Mouse (Mus musculus): ENCODE results near the gene Aff3. TPM values are rescaled to one million over a fixed set of nuclear protein-coding genes. Genes with fewer than 3 reads are reported as not detected.

Gene Aff3
- polyA plus RNA-seq, 1 experiment from 2014 or later, result 2.1 TPM

GRCm38 (mm10) chr1:38130715-38131483 lies 533.9 kb downstream of the Aff3 start:
- Histone ChIP-seq H3K27ac (ENCODE audit: low read depth, low read length) (no peak overlapping the region), H3K4me3 (ENCODE audit: low read depth, low read length) (no peak overlapping the region), H3K9me3 (ENCODE audit: control insufficient read depth) (no peaks in the 10 kb centered on the region), H3K9ac (ENCODE audit: low read depth, low read length) (no peak overlapping the region), H3K4me1 (replicated peaks; ENCODE audit: control insufficient read depth, insufficient read depth, low read length) (no peaks in the 10 kb centered on the region; the same call in 1 of the 2 replicates), H3K4me2 (replicated peaks; ENCODE audit: low read depth) (no peak overlapping the region), H3K27me3 (replicated peaks; ENCODE audit: control insufficient read depth, insufficient read depth, low read length) (no peaks in the 10 kb centered on the region), H3K36me3 (ENCODE audit: control insufficient read depth, insufficient read depth) (no peaks in the 10 kb centered on the region)
- no peak for ATAC-seq
- 59% methylated on average over 10 of the region's 10 CpGs for WGBS
- TF ChIP-seq CTCF (IDR thresholded peaks at IDR 0.05; ENCODE audit: low read depth), result no peak

- Histone ChIP-seq H3K9me3 (ENCODE audit: control insufficient read depth) (no peaks in the 10 kb centered on the region), H3K4me2 (replicated peaks; ENCODE audit: low read depth) (peak within 1 kb of the TSS; percentile 86), H3K27me3 (replicated peaks; ENCODE audit: control insufficient read depth, insufficient read depth, low read length) (no peaks in the 10 kb centered on the region), H3K4me3 (ENCODE audit: low read depth, low read length) (peak within 1 kb of the TSS; percentile 87), H3K4me1 (replicated peaks; ENCODE audit: control insufficient read depth, insufficient read depth, low read length) (no peaks in the 10 kb centered on the region; the same call in 1 of the 2 replicates), H3K36me3 (ENCODE audit: control insufficient read depth, insufficient read depth) (no peaks in the 10 kb centered on the region), H3K27ac (ENCODE audit: low read depth, low read length) (peak within 1 kb of the TSS; percentile 92), H3K9ac (ENCODE audit: low read depth, low read length) (peak within 1 kb of the TSS; percentile 88)
- ATAC-seq, result peak; percentile 95
- TF ChIP-seq CTCF (IDR thresholded peaks at IDR 0.05; ENCODE audit: low read depth), result peak; percentile 96
- under 1% methylated on average over 75 of the region's 122 CpGs for WGBS
Observed at GRCm38 (mm10) chr1:38129501-38130267, 535.1 kb downstream of the Aff3 start, which contains the start of gene Rev1. TSS of gene Rev1 (minus strand) at chr1:38129801.

GRCm38 (mm10) chr1:38128919-38129436 lies 535.8 kb downstream of the Aff3 start:
- peak; percentile 14 for ATAC-seq
- under 1% methylated on average over 33 of the region's 68 CpGs for WGBS

More at GRCm38 (mm10) chr1:38128919-38129436, 535.8 kb downstream of the Aff3 start:
- Histone ChIP-seq H3K9ac (ENCODE audit: low read depth, low read length) (peak overlapping the region; percentile 88), H3K9me3 (ENCODE audit: control insufficient read depth) (no peaks in the 10 kb centered on the region), H3K27ac (ENCODE audit: low read depth, low read length) (peak overlapping the region; percentile 92), H3K27me3 (replicated peaks; ENCODE audit: control insufficient read depth, insufficient read depth, low read length) (no peaks in the 10 kb centered on the region), H3K4me3 (ENCODE audit: low read depth, low read length) (peak overlapping the region; percentile 87), H3K36me3 (ENCODE audit: control insufficient read depth, insufficient read depth) (no peaks in the 10 kb centered on the region), H3K4me1 (replicated peaks; ENCODE audit: control insufficient read depth, insufficient read depth, low read length) (peaks cover 4% of the 10 kb centered on the region; the same call in 1 of the 2 replicates), H3K4me2 (replicated peaks; ENCODE audit: low read depth) (peak overlapping the region; percentile 86)
- peak; percentile 13; the same call in 1 of the 2 replicates for TF ChIP-seq CTCF (IDR thresholded peaks at IDR 0.05; ENCODE audit: low read depth)

Other genes starting within 250 kb of the Aff3 start
- 0.38 and 0.52 TPM in 2 replicates for gene Lonrf2, start 171.8 kb upstream of the Aff3 start, polyA plus RNA-seq (2015; fragmentation: Nextera tagmentation; extraction: Ambion mirVana)
- gene Chst10, start 233.2 kb upstream of the Aff3 start, polyA plus RNA-seq (2015; fragmentation: Nextera tagmentation; extraction: Ambion mirVana), result 0.93 and 1.4 TPM in 2 replicates